Mouse (Mus musculus) thymus, adult 2 months (tissue): ENCODE results near the gene Hist2h2bb.

Experiments
- CTCF ChIP-seq: fragments of 200-500 bp; IDR thresholded peaks from 2 replicates; pipeline ENCODE4 v1.5.1; 2012; ENCODE audit warnings: mild to moderate bottlenecking, control low read depth, low read length, moderate library complexity, borderline replicate concordance; ENCODE audit not compliant: control insufficient read depth, poor library complexity, insufficient read depth; ENCODE audit errors: extremely low read depth
- POLR2A ChIP-seq: fragments of 200-500 bp; IDR thresholded peaks from 2 replicates; pipeline ENCODE4 v1.6.1; 2012; ENCODE audit warnings: mild to moderate bottlenecking, low read length, control low read depth, moderate library complexity; ENCODE audit not compliant: control insufficient read depth, poor library complexity, insufficient read depth; ENCODE audit errors: extremely low read depth

- TF ChIP-seq CTCF, result no peak
- TF ChIP-seq POLR2A, result peak; percentile 95
These were observed 1.3 kb upstream of the Hist2h2bb start, which contains the start of gene Hist2h3b for GRCm38 (mm10) chr3:96268051-96268775.
